Mouse (Mus musculus) stomach, embryonic 16.5 days (tissue): ENCODE measurements at regions not wholly inside any gene's neighbourhood (a gene's known extent, or its start where the extent isn't known, plus 50 kb on each side); places are given as distances from the start of the nearest gene placed in this dataset.

Experiments
- ATAC-seq: fragments of 200-750 bp; cut with Nextera tagmentation; 2 replicates; pipeline ENCODE4 v1.8.0; 2017; ENCODE audit warnings: moderate number of reproducible peaks, moderate TSS enrichment; ENCODE audit not compliant: insufficient read depth, low FRiP score
- H3K27ac ChIP-seq: fragments of 300-500 bp; sonication (generic); 2 replicates; pipeline ENCODE4 v1.5.1; 2014; ENCODE audit warnings: low read length
- H3K27me3 ChIP-seq: fragments of 300-500 bp; sonication (generic); 2 replicates; pipeline ENCODE4 v1.6.1; 2014; ENCODE audit warnings: low read length, control low read depth, mixed read lengths; ENCODE audit not compliant: control insufficient read depth, insufficient read depth
- H3K36me3 ChIP-seq: fragments of 300-500 bp; sonication (generic); 2 replicates; pipeline ENCODE4 v1.6.1; 2014; ENCODE audit warnings: low read length; ENCODE audit not compliant: control insufficient read depth, insufficient read depth
- H3K4me1 ChIP-seq: fragments of 300-500 bp; sonication (generic); 2 replicates; pipeline ENCODE4 v1.6.1; 2014; ENCODE audit warnings: low read length, control low read depth, mixed read lengths; ENCODE audit not compliant: control insufficient read depth, insufficient read depth
- H3K4me2 ChIP-seq: fragments of 300-500 bp; sonication (generic); 2 replicates; pipeline ENCODE4 v1.6.1; 2014; ENCODE audit warnings: low read depth, low read length, mixed read lengths
- H3K4me3 ChIP-seq: fragments of 300-500 bp; sonication (generic); replicated peaks from 2 replicates; pipeline ENCODE4 v1.5.1; 2014; ENCODE audit warnings: mild to moderate bottlenecking, low read length
- H3K9ac ChIP-seq: fragments of 300-500 bp; sonication (generic); 2 replicates; pipeline ENCODE4 v1.6.1; 2014; ENCODE audit warnings: low read length
- H3K9me3 ChIP-seq: fragments of 300-500 bp; sonication (generic); replicated peaks from 2 replicates; pipeline ENCODE4 v1.6.1; 2016; ENCODE audit warnings: low read length, control low read depth; ENCODE audit not compliant: control insufficient read depth
- WGBS: fragments of 180-500 bp; shearing (Covaris S2); extraction: QIAGEN DNeasy Blood & Tissue Kit; methylation state at CpG from one replicate; pipeline ENCODE4 v1.1.7; 2014; 5-methylcytosine and 5-hydroxymethylcytosine counted together

GRCm38 (mm10) chr13:99071821-99072414, 87.6 kb upstream of the 1700024P04Rik start:
- WGBS: 59% methylated on average over 8 of the region's 8 CpGs
- H3K27ac ChIP-seq: peak overlapping the region; percentile 67

GRCm38 (mm10) chr13:99071413-99071812, 87.0 kb upstream of the 1700024P04Rik start:
- Histone ChIP-seq H3K36me3 (no peaks in the 10 kb centered on the region), H3K9me3 (no peaks in the 10 kb centered on the region), H3K27me3 (no peaks in the 10 kb centered on the region), H3K4me1 (peaks cover 4% of the 10 kb centered on the region; the same call in 1 of the 2 replicates), H3K4me2 (no peak overlapping the region), H3K9ac (no peak overlapping the region), H3K4me3 (no peak overlapping the region), H3K27ac (peak overlapping the region; percentile 67)
- peak; percentile 71; the same call in 1 of the 2 replicates for ATAC-seq
- 28% methylated on average over 6 of the region's 6 CpGs for WGBS

More at GRCm38 (mm10) chr13:99071821-99072414, 87.6 kb upstream of the 1700024P04Rik start:
- Histone ChIP-seq H3K9me3 (no peaks in the 10 kb centered on the region), H3K4me3 (no peak overlapping the region), H3K36me3 (no peaks in the 10 kb centered on the region), H3K9ac (no peak overlapping the region), H3K27me3 (no peaks in the 10 kb centered on the region), H3K4me2 (no peak overlapping the region), H3K4me1 (peaks cover 4% of the 10 kb centered on the region; the same call in 1 of the 2 replicates)
- peak; percentile 29; the same call in 1 of the 2 replicates for ATAC-seq

DNA sequence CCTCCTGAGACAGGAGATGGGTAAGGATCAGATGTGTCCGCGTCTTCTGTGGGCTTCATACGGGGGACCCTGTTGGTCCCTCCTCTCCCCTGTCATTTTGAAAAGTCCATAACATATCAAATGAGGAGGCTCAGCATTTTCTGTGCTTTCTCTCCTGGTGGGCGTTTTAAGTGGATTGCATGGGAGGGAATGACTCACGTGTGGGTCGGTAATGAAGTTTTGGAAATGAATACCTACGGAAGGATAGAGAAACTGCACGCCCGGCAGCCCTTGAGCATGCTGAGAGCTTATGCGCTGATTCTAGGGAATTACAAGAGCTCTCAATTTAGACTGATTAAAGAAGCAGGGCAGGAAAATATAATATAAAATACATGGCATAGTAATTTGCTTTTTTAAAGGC, 85.4 kb upstream of the 1700024P04Rik start:
- WGBS: 93% methylated on average over 10 of the region's 10 CpGs
- Histone ChIP-seq H3K27me3 (no peaks in the 10 kb centered on the region), H3K4me3 (no peak overlapping the region), H3K36me3 (no peaks in the 10 kb centered on the region), H3K4me1 (peaks cover 4% of the 10 kb centered on the region; the same call in 1 of the 2 replicates), H3K4me2 (no peak overlapping the region), H3K27ac (no peak overlapping the region), H3K9me3 (no peaks in the 10 kb centered on the region), H3K9ac (no peak overlapping the region)
- no peak for ATAC-seq

DNA sequence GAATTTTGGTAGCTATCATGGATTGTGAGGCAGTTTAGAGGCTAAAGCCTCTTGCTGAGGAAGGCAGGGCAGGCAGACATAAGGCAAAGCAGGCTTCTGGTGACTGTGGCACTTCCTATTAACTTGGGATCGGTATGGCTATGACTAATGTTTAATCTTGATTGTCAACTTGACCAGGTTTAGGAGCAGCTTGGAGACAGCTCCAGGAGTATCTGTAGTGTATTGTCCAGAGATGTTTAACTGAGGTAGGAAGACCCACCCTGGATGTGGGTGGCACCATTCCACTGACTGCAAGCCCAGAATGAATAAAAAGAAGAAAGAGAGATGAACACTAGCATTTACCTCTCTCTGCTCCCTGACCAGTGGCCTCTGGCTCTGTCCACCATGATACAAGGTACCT, 83.1 kb upstream of the 1700024P04Rik start:
- H3K9ac ChIP-seq: no peak overlapping the region
- ATAC-seq: no peak
- no peak overlapping the region for H3K4me2 ChIP-seq
- H3K4me1 ChIP-seq: peaks cover 4% of the 10 kb centered on the region; the same call in 1 of the 2 replicates
- no peaks in the 10 kb centered on the region for H3K36me3 ChIP-seq
- H3K27me3 ChIP-seq: no peaks in the 10 kb centered on the region
- H3K27ac ChIP-seq: no peak overlapping the region
- no peaks in the 10 kb centered on the region for H3K9me3 ChIP-seq
- no peak overlapping the region for H3K4me3 ChIP-seq
- WGBS: 58% methylated on average over 1 of the region's 1 CpGs

DNA sequence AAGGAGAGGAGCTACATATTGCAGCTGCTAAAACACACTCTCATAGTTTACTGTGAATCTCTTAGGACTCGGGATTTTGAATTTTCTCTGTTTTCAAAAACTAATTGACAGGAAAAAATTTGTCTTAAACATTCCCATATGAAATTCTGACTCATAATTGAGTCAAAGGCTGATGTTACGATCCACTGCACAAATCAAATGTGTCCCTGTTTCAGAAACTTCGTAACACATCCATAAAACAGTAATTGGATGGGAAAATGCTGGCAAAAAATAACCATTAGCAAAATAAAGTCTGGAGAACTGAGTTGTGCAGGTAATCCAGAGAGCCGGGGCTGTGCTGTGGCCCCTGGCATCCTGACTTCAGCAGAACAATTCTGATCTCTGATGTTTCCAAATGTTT, 79.1 kb upstream of the 1700024P04Rik start:
- no peak overlapping the region for H3K4me2 ChIP-seq
- H3K9me3 ChIP-seq: no peaks in the 10 kb centered on the region
- 0 out of 2 replicates have a peak, but pooled peaks cover 3% of the 10 kb centered on the region for H3K4me1 ChIP-seq
- no peak for ATAC-seq
- peak overlapping the region; percentile 38; the same call in 1 of the 2 replicates for H3K27ac ChIP-seq
- WGBS: 58% methylated on average over 4 of the region's 4 CpGs
- no peak overlapping the region for H3K9ac ChIP-seq
- no peaks in the 10 kb centered on the region for H3K36me3 ChIP-seq
- no peak overlapping the region for H3K4me3 ChIP-seq
- H3K27me3 ChIP-seq: no peaks in the 10 kb centered on the region

DNA sequence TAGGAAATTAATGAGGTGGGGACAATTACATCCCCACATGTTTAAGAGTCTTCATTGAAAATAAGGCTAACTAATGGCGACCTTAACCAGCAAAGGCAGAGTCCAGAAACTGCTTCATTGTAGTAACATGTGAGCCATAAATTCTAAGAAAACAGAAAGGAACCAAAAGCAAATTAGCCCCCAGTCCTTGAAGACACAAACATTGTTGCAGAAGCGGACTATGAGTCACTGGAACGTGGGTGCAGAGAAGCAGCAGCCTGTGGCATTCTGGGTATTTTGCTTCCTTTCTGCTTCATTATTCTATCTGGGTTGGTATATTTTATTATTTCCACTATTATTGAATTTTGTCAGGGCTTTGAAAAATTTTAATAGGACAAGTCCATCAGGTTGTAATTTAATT, 78.6 kb upstream of the 1700024P04Rik start:
- H3K27me3 ChIP-seq: no peaks in the 10 kb centered on the region
- no peaks in the 10 kb centered on the region for H3K36me3 ChIP-seq
- 0 out of 2 replicates have a peak, but pooled peaks cover 5% of the 10 kb centered on the region for H3K4me1 ChIP-seq
- H3K27ac ChIP-seq: no peak overlapping the region
- no peaks in the 10 kb centered on the region for H3K9me3 ChIP-seq
- no peak overlapping the region for H3K9ac ChIP-seq
- 47% methylated on average over 3 of the region's 3 CpGs for WGBS
- ATAC-seq: no peak
- no peak overlapping the region for H3K4me3 ChIP-seq
- H3K4me2 ChIP-seq: no peak overlapping the region

DNA sequence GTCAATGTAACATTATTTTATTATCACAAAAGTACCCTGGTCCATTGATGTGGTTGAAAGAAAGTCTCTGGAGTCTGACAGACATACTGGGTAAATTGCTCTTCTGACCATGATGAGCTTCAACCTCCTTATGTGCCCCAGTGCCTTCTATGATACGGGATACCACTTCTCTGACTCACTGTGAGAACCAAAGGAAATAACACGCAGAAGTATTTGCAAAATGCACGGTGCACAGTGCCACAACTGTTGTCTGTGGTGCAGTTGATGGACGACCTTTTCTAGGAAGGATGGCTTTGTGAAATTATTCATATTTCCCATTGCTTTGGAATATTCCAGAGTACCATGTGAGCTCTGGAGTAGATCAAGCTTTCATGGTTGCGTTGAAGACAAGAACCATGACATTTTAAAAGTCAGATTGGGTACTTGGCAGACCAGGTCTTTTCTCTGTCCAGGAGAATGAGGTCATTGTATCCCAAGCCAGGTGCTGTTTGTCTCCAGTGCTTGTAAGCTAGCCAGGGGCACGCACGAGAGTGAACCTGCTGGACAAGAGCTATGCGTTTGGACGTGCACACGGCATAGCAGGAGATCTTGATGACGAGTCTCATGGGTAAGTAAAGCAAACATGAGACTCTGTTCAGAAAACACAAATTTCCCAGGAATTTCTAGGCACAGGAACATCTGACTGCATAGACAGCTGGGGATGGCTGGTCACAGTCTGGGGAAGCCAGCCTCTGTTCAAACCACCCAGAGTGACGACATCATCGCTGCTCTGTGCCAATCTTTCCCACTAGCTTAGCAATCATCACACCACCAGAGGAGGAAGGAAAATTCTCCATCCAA, 74.0 kb upstream of the 1700024P04Rik start:
- Histone ChIP-seq H3K36me3 (no peaks in the 10 kb centered on the region), H3K27me3 (no peaks in the 10 kb centered on the region), H3K9me3 (no peaks in the 10 kb centered on the region), H3K4me3 (no peak overlapping the region), H3K4me2 (no peak overlapping the region), H3K9ac (no peak overlapping the region), H3K27ac (no peak overlapping the region), H3K4me1 (peaks cover 22% of the 10 kb centered on the region)
- WGBS: 66% methylated on average over 13 of the region's 13 CpGs
- ATAC-seq: peak; percentile 30; the same call in 1 of the 2 replicates

GRCm38 (mm10) chr13:99057696-99058095, 73.3 kb upstream of the 1700024P04Rik start:
- WGBS: 82% methylated on average over 6 of the region's 6 CpGs
- ATAC-seq: no peak
- no peak overlapping the region for H3K4me2 ChIP-seq
- H3K36me3 ChIP-seq: no peaks in the 10 kb centered on the region
- peaks cover 22% of the 10 kb centered on the region for H3K4me1 ChIP-seq
- no peaks in the 10 kb centered on the region for H3K9me3 ChIP-seq
- no peak overlapping the region for H3K4me3 ChIP-seq
- no peak overlapping the region for H3K27ac ChIP-seq
- no peak overlapping the region for H3K9ac ChIP-seq
- H3K27me3 ChIP-seq: no peaks in the 10 kb centered on the region

GRCm38 (mm10) chr13:99057293-99057588, 72.9 kb upstream of the 1700024P04Rik start:
- H3K9me3 ChIP-seq: no peaks in the 10 kb centered on the region
- ATAC-seq: no peak
- no peaks in the 10 kb centered on the region for H3K36me3 ChIP-seq
- H3K4me2 ChIP-seq: no peak overlapping the region
- 76% methylated on average over 3 of the region's 3 CpGs for WGBS
- no peak overlapping the region for H3K4me3 ChIP-seq
- no peak overlapping the region for H3K9ac ChIP-seq
- H3K27ac ChIP-seq: peak overlapping the region; percentile 73
- H3K27me3 ChIP-seq: no peaks in the 10 kb centered on the region
- peaks cover 22% of the 10 kb centered on the region for H3K4me1 ChIP-seq
